Mouse (Mus musculus) layer of hippocampus, adult 2 months (tissue): ENCODE data around the gene Tent5c. TPM values are rescaled to one million over a fixed set of nuclear protein-coding genes. Genes with fewer than 3 reads are reported as not detected.

ENCODE experiments used
- DNase-seq, 2 experiments: peaks; one replicate each; pipeline ENCODE4 v3.0.0; 2022; ENCODE audit warnings: low spot score in 2 of 2
- H3K27ac ChIP-seq: fragments of 200-600 bp; 2 replicates; pipeline ENCODE4 v1.8.1; 2022
- H3K4me3 ChIP-seq: fragments of 200-600 bp; 2 replicates; pipeline ENCODE4 v1.8.1; 2022; ENCODE audit warnings: mild to moderate bottlenecking
- CTCF ChIP-seq: fragments of 200-600 bp; conservative IDR thresholded peaks from 2 replicates; pipeline ENCODE4 v1.8.1; 2022; ENCODE audit warnings: antibody characterized with exemption, mild to moderate bottlenecking, moderate library complexity
- long read RNA-seq, 2 experiments: library from polyadenylated mRNA; stranded (forward); transcript quantifications; one replicate each; pipeline ENCODE4 v2.0.0; 2021; ENCODE audit warnings: borderline mapping rate in 2 of 2
- total RNA-seq, 2 experiments: library from RNA; stranded (reverse); gene quantifications; 2 replicates each; pipeline ENCODE4 v1.2.3; 2021

Gene Tent5c
- total RNA-seq = 1 to 10 TPM; 2.3 to 2.4 TPM
- long read RNA-seq, experiment 1, partial matches to known transcripts = 1 of 1 reads
- long read RNA-seq, experiment 1, other reads (novel, unspliced or antisense) = 0 of 1 reads
- long read RNA-seq, experiment 2, full-length matches to known transcripts = 1 of 2 reads
- long read RNA-seq, experiment 2, partial matches to known transcripts = 0 of 2 reads
- long read RNA-seq, experiment 2, other reads (novel, unspliced or antisense) = 1 of 2 reads

- no peak for TF ChIP-seq CTCF
- Histone ChIP-seq H3K27ac (peak within 1 kb of the TSS; percentile 40; the same call in 1 of the 2 replicates), H3K4me3 (peak within 1 kb of the TSS; percentile 72)
- peak; percentile 87 to 88 for DNase-seq
Measured at GRCm38 (mm10) chr3:100489133-100490009, at the start of gene Tent5c. TSS of gene Tent5c (minus strand) at chr3:100489324.

- no peak overlapping the region for H3K4me3 ChIP-seq
- DNase-seq = no peak
- no peak overlapping the region for H3K27ac ChIP-seq
- TF ChIP-seq CTCF = no peak
Measured at GRCm38 (mm10) chr3:100536686-100537085, 47.6 kb upstream of the Tent5c start.

- no peak overlapping the region for H3K27ac ChIP-seq
- DNase-seq = no peak
- H3K4me3 ChIP-seq = no peak overlapping the region
- no peak for TF ChIP-seq CTCF
Measured at GRCm38 (mm10) chr3:100535902-100536301, 46.8 kb upstream of the Tent5c start.

- TF ChIP-seq CTCF = no peak
- H3K27ac ChIP-seq = no peak overlapping the region
- H3K4me3 ChIP-seq = no peak overlapping the region
- DNase-seq = no peak
Measured at GRCm38 (mm10) chr3:100535298-100535697, 46.2 kb upstream of the Tent5c start.

GRCm38 (mm10) chr3:100534394-100534793 is 45.3 kb upstream of the Tent5c start:
- no peak for DNase-seq
- no peak for TF ChIP-seq CTCF
- Histone ChIP-seq H3K4me3 (no peak overlapping the region), H3K27ac (no peak overlapping the region)

- H3K27ac ChIP-seq = no peak overlapping the region; the same call in 1 of the 2 replicates
- no peak overlapping the region for H3K4me3 ChIP-seq
- TF ChIP-seq CTCF = no peak
- peak in 1 of 2 experiments; percentile 18 for DNase-seq
Measured at GRCm38 (mm10) chr3:100533429-100533828, 44.3 kb upstream of the Tent5c start.

- TF ChIP-seq CTCF = no peak
- no peak for DNase-seq
- Histone ChIP-seq H3K27ac (no peak overlapping the region), H3K4me3 (no peak overlapping the region)
Measured at GRCm38 (mm10) chr3:100530919-100531318, 41.8 kb upstream of the Tent5c start.

GRCm38 (mm10) chr3:100530244-100530788 is 41.2 kb upstream of the Tent5c start:
- no peak for DNase-seq
- Histone ChIP-seq H3K4me3 (no peak overlapping the region), H3K27ac (no peak overlapping the region)
- no peak for TF ChIP-seq CTCF

- DNase-seq = no peak
- TF ChIP-seq CTCF = no peak
- Histone ChIP-seq H3K27ac (no peak overlapping the region), H3K4me3 (no peak overlapping the region)
Measured at GRCm38 (mm10) chr3:100522671-100523070, 33.5 kb upstream of the Tent5c start.

- Histone ChIP-seq H3K4me3 (no peak overlapping the region), H3K27ac (no peak overlapping the region)
- TF ChIP-seq CTCF = no peak
- DNase-seq = no peak
Measured at GRCm38 (mm10) chr3:100521626-100522025, 32.5 kb upstream of the Tent5c start.

GRCm38 (mm10) chr3:100515754-100516141 is 26.6 kb upstream of the Tent5c start:
- Histone ChIP-seq H3K4me3 (no peak overlapping the region), H3K27ac (no peak overlapping the region)
- no peak for DNase-seq
- no peak for TF ChIP-seq CTCF

- DNase-seq = no peak
Measured at GRCm38 (mm10) chr3:100515093-100515753, 26.1 kb upstream of the Tent5c start.

GRCm38 (mm10) chr3:100507174-100507573 is 18.1 kb upstream of the Tent5c start:
- DNase-seq = no peak

More at GRCm38 (mm10) chr3:100515093-100515753, 26.1 kb upstream of the Tent5c start:
- H3K27ac ChIP-seq = no peak overlapping the region
- no peak overlapping the region for H3K4me3 ChIP-seq
- TF ChIP-seq CTCF = no peak

More at GRCm38 (mm10) chr3:100507174-100507573, 18.1 kb upstream of the Tent5c start:
- Histone ChIP-seq H3K27ac (no peak overlapping the region), H3K4me3 (no peak overlapping the region)
- TF ChIP-seq CTCF = no peak
